Mouse (Mus musculus) T-helper 17 cell (primary cell): ENCODE data around the gene Foxn3.

Experiments
- in situ Hi-C, 2 experiments: fragments of 300-600 bp; cut with MboI, MseI; formaldehyde crosslinking; loops; 1 replicate in 1 of 2; 2 replicates in 1 of 2; pipeline ENCODE4 v1.15.1; 2025; ENCODE audit warnings: high pct_unique_total_duplicates in 2 of 2

Foxn3 gene

GRCm38 (mm10) chr12:99562073-99562866, 1.1 kb downstream of the Foxn3 start:
- in situ Hi-C loops: loop anchor here in 1 of 2 experiments (5.0 kb wide), 1 partner anchor 550 kb away; the partner anchor contains the start of gene Psmc1

GRCm38 (mm10) chr12:99561333-99561766, 2.0 kb downstream of the Foxn3 start:
- in situ Hi-C loops: loop anchor here in 1 of 2 experiments (5.0 kb wide), 1 partner anchor 551 kb away; the partner anchor contains the start of gene Psmc1

GRCm38 (mm10) chr12:99560701-99561332, 2.6 kb downstream of the Foxn3 start:
- in situ Hi-C loops: loop anchor here in 1 of 2 experiments (5.0 kb wide), 1 partner anchor 551 kb away; the partner anchor contains the start of gene Psmc1

GRCm38 (mm10) chr12:99559483-99559882, 3.9 kb downstream of the Foxn3 start:
- in situ Hi-C loops: loop anchor here in 1 of 2 experiments (5.0 kb wide), 1 partner anchor 167 kb away; no protein-coding TSS in a partner anchor

- in situ Hi-C loops: loop anchor here in 1 of 2 experiments (5.0 kb wide), 1 partner anchor 166 kb away; no protein-coding TSS in a partner anchor
Measured at GRCm38 (mm10) chr12:99558476-99558875, 4.9 kb downstream of the Foxn3 start.

GRCm38 (mm10) chr12:99557498-99557897, 5.9 kb downstream of the Foxn3 start:
- in situ Hi-C loops: loop anchor here in 1 of 2 experiments (5.0 kb wide), 1 partner anchor 165 kb away; no protein-coding TSS in a partner anchor

- in situ Hi-C loops: no loop called here
Measured at GRCm38 (mm10) chr12:99550629-99551028, 12.8 kb downstream of the Foxn3 start.

- in situ Hi-C loops: no loop called here
Measured at GRCm38 (mm10) chr12:99549811-99550210, 13.6 kb downstream of the Foxn3 start.

- in situ Hi-C loops: no loop called here
Measured at GRCm38 (mm10) chr12:99548419-99548818, 15.0 kb downstream of the Foxn3 start.

- in situ Hi-C loops: no loop called here
Measured at GRCm38 (mm10) chr12:99547295-99547694, 16.1 kb downstream of the Foxn3 start.

GRCm38 (mm10) chr12:99545270-99545770, 18.1 kb downstream of the Foxn3 start:
- in situ Hi-C loops: no loop called here

- in situ Hi-C loops: no loop called here
Measured at GRCm38 (mm10) chr12:99544262-99545128, 18.9 kb downstream of the Foxn3 start.

- in situ Hi-C loops: no loop called here
Measured at GRCm38 (mm10) chr12:99543421-99544195, 19.8 kb downstream of the Foxn3 start.

- in situ Hi-C loops: no loop called here
Measured at GRCm38 (mm10) chr12:99540201-99540600, 23.2 kb downstream of the Foxn3 start.

GRCm38 (mm10) chr12:99537316-99537715, 26.1 kb downstream of the Foxn3 start:
- in situ Hi-C loops: no loop called here

GRCm38 (mm10) chr12:99536426-99536825, 27.0 kb downstream of the Foxn3 start:
- in situ Hi-C loops: no loop called here

- in situ Hi-C loops: no loop called here
Measured at GRCm38 (mm10) chr12:99532342-99532741, 31.0 kb downstream of the Foxn3 start.

GRCm38 (mm10) chr12:99529687-99530411, 33.5 kb downstream of the Foxn3 start:
- in situ Hi-C loops: no loop called here

- in situ Hi-C loops: no loop called here
Measured at GRCm38 (mm10) chr12:99528958-99529357, 34.4 kb downstream of the Foxn3 start.

GRCm38 (mm10) chr12:99527452-99527851, 35.9 kb downstream of the Foxn3 start:
- in situ Hi-C loops: no loop called here
